Mouse (Mus musculus) hindbrain, postnatal 0 days (tissue): ENCODE measurements at regions not wholly inside any gene's neighbourhood (a gene's known extent, or its start where the extent isn't known, plus 50 kb on each side); places are given as distances from the start of the nearest gene placed in this dataset.

Experiments used
- ATAC-seq: fragments of 200-750 bp; cut with Nextera tagmentation; 2 replicates; pipeline ENCODE4 v1.8.0; 2017; ENCODE audit warnings: mild to moderate bottlenecking, moderate TSS enrichment, moderate library complexity
- DNase-seq: peaks from one replicate; pipeline ENCODE4 v3.0.0-alpha.2; 2015; ENCODE audit warnings: low spot score
- H3K27ac ChIP-seq: fragments of 300-500 bp; sonication (generic); 2 replicates; pipeline ENCODE4 v1.5.1; 2014; ENCODE audit warnings: mild to moderate bottlenecking
- H3K27me3 ChIP-seq: fragments of 300-500 bp; sonication (generic); 2 replicates; pipeline ENCODE4 v1.6.1; 2014; ENCODE audit warnings: low read length, mixed read lengths; ENCODE audit not compliant: insufficient read depth
- H3K36me3 ChIP-seq: fragments of 300-500 bp; sonication (generic); 2 replicates; pipeline ENCODE4 v1.6.1; 2014; ENCODE audit warnings: low read length, mixed read lengths; ENCODE audit not compliant: insufficient read depth
- H3K4me1 ChIP-seq: fragments of 300-500 bp; sonication (generic); 2 replicates; pipeline ENCODE4 v1.6.1; 2014; ENCODE audit warnings: antibody characterized with exemption, low read length, mixed read lengths; ENCODE audit not compliant: insufficient read depth
- H3K4me2 ChIP-seq: fragments of 300-500 bp; sonication (generic); 2 replicates; pipeline ENCODE4 v1.6.1; 2014; ENCODE audit warnings: low read depth, mild to moderate bottlenecking, low read length, moderate library complexity, mixed read lengths
- H3K4me3 ChIP-seq: fragments of 300-500 bp; sonication (generic); 2 replicates; pipeline ENCODE4 v1.5.1; 2014; ENCODE audit warnings: low read length
- H3K9ac ChIP-seq: fragments of 300-500 bp; sonication (generic); replicated peaks from 2 replicates; pipeline ENCODE4 v1.6.1; 2014; ENCODE audit warnings: mild to moderate bottlenecking, low read length, moderate library complexity, mixed read lengths
- H3K9me3 ChIP-seq: fragments of 300-500 bp; sonication (generic); 2 replicates; pipeline ENCODE4 v1.6.1; 2016; ENCODE audit warnings: low read length, mixed read lengths
- CTCF ChIP-seq: IDR thresholded peaks from 2 replicates; pipeline ENCODE4 v1.5.1; 2016; ENCODE audit warnings: antibody characterized with exemption, control low read depth, low read depth
- WGBS: fragments of 180-500 bp; shearing (Covaris S2); extraction: QIAGEN DNeasy Blood & Tissue Kit; methylation state at CpG from one replicate; pipeline ENCODE4 v1.1.7; 2014; 5-methylcytosine and 5-hydroxymethylcytosine counted together

DNA sequence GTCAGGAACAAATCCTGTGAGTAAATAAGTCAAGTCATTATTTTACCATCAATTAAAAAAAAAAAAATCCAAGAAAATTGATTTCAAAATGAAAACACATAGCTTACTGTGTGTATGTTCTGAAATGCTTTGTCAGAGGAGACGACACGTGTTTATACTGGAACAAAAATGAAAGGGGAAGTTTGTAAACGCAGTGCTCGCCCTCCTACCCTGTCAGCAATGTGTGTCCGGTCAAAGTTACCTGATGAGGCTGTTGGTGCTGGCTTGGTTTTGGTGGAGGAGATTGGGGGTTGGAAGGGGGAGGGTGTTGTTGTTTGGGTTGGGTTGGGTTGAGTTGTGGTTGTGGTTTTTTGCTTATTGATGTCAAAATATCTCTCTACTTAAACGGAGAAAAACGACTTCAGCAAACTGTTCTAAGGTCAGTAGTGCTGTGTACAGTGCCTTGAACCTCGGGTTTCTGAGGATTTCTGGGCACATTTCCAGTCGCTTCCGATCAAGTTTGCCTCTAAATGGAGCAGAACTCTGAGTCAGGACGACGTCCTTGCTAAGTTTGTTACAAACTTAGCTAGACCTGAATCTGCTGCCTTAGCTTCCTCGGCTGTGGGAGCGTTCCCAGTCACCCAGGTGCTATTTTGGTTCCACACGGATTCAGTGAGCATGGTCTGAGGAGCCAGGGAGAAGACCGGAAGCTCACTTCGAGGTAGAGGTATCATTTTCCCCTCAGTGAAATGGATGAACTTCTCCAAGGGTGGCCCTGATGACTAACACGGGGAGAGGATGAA, 111.6 kb upstream of the Frmd6 start:
- H3K27me3 ChIP-seq, result no peaks in the 10 kb centered on the region
- TF ChIP-seq CTCF, result no peak
- no peaks in the 10 kb centered on the region for H3K4me1 ChIP-seq
- H3K9me3 ChIP-seq, result no peaks in the 10 kb centered on the region
- H3K36me3 ChIP-seq, result no peaks in the 10 kb centered on the region
- 66% methylated on average over 18 of the region's 18 CpGs for WGBS
- no peak overlapping the region for H3K4me2 ChIP-seq
- H3K27ac ChIP-seq, result no peak overlapping the region
- ATAC-seq (no peak), DNase-seq (no peak)
- H3K4me3 ChIP-seq, result no peak overlapping the region
- no peak overlapping the region for H3K9ac ChIP-seq

DNA sequence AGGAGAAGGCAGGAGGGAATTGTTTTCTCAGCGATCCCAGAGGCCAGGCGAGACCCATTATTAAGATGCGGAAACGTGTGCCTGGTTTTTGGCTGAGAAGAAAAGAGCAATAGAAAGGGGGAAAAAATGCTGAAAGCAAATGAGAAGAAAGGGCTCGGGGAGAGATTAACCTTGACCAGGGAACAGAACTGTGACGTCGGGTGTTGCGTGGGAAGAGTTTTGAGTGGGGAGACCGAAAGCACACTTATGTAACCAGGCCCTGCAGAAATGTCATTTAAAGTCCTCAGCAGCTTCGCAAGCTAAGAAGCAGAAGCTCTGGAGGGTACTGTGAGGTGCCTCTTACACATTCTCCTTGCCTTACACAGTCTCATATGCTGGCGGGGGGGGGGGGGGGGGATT, 111.0 kb upstream of the Frmd6 start:
- no peak for DNase-seq
- H3K4me3 ChIP-seq, result no peak overlapping the region
- H3K27me3 ChIP-seq, result no peaks in the 10 kb centered on the region
- H3K9ac ChIP-seq, result no peak overlapping the region
- H3K4me1 ChIP-seq, result no peaks in the 10 kb centered on the region
- H3K36me3 ChIP-seq, result no peaks in the 10 kb centered on the region
- H3K4me2 ChIP-seq, result no peak overlapping the region
- no peak for ATAC-seq
- H3K9me3 ChIP-seq, result no peaks in the 10 kb centered on the region
- WGBS, result 44% methylated on average over 11 of the region's 11 CpGs
- no peak for TF ChIP-seq CTCF
- no peak overlapping the region for H3K27ac ChIP-seq

DNA sequence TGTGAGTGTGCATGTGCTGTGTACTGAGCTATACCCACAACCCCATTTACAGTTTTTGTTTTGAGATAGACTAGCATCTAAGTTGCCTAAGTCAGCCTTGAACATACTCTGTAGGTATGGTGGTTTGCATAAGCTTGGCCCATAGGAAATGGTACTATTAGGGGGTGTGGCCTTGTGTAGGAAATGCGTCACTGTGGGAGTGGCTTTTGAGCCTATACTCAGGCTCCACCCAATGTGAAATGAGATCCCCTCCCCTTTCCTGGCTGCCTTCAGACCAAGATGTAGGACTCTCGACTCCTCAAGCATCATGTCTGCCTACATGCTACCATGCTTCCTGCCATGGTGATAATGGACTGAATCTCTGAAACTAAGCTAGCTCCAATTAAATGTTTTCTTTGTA, 109.5 kb upstream of the Frmd6 start:
- ATAC-seq, result no peak

DNA sequence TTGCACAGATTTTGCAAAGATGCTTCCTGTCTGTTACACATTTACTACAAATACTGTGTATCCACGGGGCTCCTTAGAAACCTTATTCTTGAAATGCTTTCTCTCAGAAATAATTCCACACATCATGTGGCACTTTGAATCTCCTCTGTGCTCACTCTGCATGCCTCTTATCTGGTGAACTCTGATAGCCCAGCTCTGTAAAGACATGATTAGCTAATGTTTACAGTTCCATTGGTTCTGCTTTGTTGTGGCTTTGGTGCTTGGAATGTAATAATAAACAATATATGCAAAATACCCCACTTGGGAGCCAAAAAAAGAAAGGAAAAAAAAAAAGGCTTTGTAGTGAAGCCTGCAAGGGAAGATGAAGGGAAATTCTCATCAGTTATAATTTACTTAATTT, 106.7 kb upstream of the Frmd6 start:
- Histone ChIP-seq H3K36me3 (no peaks in the 10 kb centered on the region), H3K4me1 (no peaks in the 10 kb centered on the region), H3K9me3 (no peaks in the 10 kb centered on the region), H3K4me2 (no peak overlapping the region), H3K9ac (no peak overlapping the region), H3K4me3 (no peak overlapping the region), H3K27ac (no peak overlapping the region), H3K27me3 (no peaks in the 10 kb centered on the region)
- DNase-seq (no peak), ATAC-seq (no peak)
- TF ChIP-seq CTCF, result no peak
- WGBS, result 36% methylated on average over 1 of the region's 1 CpGs

More for the DNA sequence above, 109.5 kb upstream of the Frmd6 start:
- H3K4me3 ChIP-seq, result no peak overlapping the region
- DNase-seq, result no peak
- H3K27me3 ChIP-seq, result no peaks in the 10 kb centered on the region
- H3K27ac ChIP-seq, result no peak overlapping the region
- 97% methylated on average over 2 of the region's 2 CpGs for WGBS
- H3K9me3 ChIP-seq, result no peaks in the 10 kb centered on the region
- TF ChIP-seq CTCF, result no peak
- H3K4me1 ChIP-seq, result no peaks in the 10 kb centered on the region
- no peak overlapping the region for H3K4me2 ChIP-seq
- H3K36me3 ChIP-seq, result no peaks in the 10 kb centered on the region
- no peak overlapping the region for H3K9ac ChIP-seq

DNA sequence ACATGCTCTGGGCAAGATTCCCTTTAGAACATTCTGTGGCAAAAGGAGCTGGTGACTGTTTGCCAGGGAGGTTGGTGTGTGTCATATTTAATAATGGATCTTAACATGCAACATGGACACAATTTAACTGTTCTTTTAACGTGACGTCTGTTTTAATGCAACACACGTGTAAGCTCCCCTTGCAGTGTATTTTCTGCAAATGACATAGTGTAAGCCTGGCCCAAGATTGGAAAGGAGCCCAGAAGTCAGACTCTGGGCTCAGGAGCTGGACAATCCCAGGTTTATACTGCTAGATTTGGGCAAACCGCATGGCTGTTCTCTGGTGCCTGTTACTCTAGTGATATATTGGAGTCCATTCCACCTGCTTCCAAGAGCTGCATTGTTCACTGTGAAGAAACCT, 106.1 kb upstream of the Frmd6 start:
- H3K27me3 ChIP-seq, result no peaks in the 10 kb centered on the region
- H3K27ac ChIP-seq, result peak overlapping the region; percentile 5; the same call in 1 of the 2 replicates
- TF ChIP-seq CTCF, result no peak
- H3K9me3 ChIP-seq, result no peaks in the 10 kb centered on the region
- WGBS, result 48% methylated on average over 4 of the region's 4 CpGs
- ATAC-seq (no peak), DNase-seq (peak; percentile 57)
- H3K4me1 ChIP-seq, result no peaks in the 10 kb centered on the region
- H3K36me3 ChIP-seq, result no peaks in the 10 kb centered on the region
- no peak overlapping the region for H3K9ac ChIP-seq
- no peak overlapping the region for H3K4me3 ChIP-seq
- H3K4me2 ChIP-seq, result no peak overlapping the region

DNA sequence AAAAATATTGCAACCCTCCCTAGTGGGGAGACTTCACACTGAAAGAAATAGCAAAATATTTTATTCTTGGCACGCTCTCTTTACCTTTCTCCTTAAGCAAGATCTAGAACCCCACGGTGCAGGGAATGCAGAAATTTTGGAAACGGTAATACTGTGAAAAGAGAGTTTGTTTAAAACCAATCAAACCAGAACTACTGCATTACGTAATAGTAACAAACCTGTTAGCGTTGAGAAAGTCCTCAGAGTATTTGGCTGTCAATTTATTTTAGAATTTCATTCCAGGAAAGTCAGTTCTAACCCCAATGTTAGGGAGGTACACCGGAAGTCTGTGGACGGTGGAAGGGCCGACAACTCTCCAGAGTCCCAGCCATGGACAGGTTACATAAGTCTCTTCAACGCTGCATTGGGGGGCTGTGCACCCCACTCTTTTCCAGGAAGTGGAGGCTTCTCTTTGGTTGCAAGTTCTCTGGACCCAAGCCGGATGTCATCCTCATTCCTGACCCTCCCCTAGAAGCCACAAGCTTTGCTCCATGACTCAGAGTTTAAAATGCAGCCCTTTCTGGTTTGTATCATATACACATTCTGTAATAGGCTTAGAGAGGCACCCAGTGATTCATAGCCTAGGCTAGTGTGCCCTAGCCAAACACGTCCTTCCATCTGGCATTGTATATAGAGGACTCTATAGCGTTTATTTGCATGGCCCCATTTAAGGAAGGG, 105.0 kb upstream of the Frmd6 start:
- no peak overlapping the region for H3K9ac ChIP-seq
- TF ChIP-seq CTCF, result no peak
- no peak overlapping the region for H3K4me3 ChIP-seq
- H3K27ac ChIP-seq, result no peak overlapping the region
- no peaks in the 10 kb centered on the region for H3K27me3 ChIP-seq
- 83% methylated on average over 12 of the region's 12 CpGs for WGBS
- no peaks in the 10 kb centered on the region for H3K9me3 ChIP-seq
- H3K4me2 ChIP-seq, result no peak overlapping the region
- no peaks in the 10 kb centered on the region for H3K4me1 ChIP-seq
- no peak for ATAC-seq
- H3K36me3 ChIP-seq, result no peaks in the 10 kb centered on the region
- DNase-seq, result no peak

DNA sequence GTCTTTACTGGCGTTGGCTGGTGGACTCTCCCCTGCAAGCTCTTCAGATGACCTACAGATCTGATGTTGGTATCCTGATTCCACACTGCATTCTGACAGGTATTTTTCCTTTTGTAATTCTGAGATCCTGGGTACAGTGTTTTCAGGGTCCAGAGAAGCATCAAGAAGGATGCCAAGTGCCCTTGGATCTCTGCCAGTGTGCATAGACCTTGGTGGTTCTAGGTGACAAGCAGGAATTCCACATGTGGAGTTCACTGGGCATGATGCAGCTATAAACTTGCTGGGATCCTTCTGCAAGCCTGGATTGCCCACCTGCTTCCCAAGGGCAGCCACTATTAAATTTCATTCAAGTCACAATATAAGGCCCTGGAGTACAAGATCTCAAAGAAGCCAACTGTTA, 100.0 kb upstream of the Frmd6 start:
- ATAC-seq (no peak), DNase-seq (no peak)
- Histone ChIP-seq H3K27me3 (no peaks in the 10 kb centered on the region), H3K4me1 (no peaks in the 10 kb centered on the region), H3K9me3 (no peaks in the 10 kb centered on the region), H3K27ac (no peak overlapping the region), H3K36me3 (no peaks in the 10 kb centered on the region), H3K9ac (no peak overlapping the region), H3K4me3 (no peak overlapping the region), H3K4me2 (no peak overlapping the region)
- 92% methylated on average over 1 of the region's 1 CpGs for WGBS
- TF ChIP-seq CTCF, result no peak
